Mouse (Mus musculus) adipocyte (in vitro differentiated cells): ENCODE data around the gene Tmem200b.

Source experiments
- DNase-seq: peaks from one replicate; pipeline ENCODE4 v3.0.0-alpha.2; 2016; ENCODE audit warnings: low spot score

Tmem200b gene

DNA sequence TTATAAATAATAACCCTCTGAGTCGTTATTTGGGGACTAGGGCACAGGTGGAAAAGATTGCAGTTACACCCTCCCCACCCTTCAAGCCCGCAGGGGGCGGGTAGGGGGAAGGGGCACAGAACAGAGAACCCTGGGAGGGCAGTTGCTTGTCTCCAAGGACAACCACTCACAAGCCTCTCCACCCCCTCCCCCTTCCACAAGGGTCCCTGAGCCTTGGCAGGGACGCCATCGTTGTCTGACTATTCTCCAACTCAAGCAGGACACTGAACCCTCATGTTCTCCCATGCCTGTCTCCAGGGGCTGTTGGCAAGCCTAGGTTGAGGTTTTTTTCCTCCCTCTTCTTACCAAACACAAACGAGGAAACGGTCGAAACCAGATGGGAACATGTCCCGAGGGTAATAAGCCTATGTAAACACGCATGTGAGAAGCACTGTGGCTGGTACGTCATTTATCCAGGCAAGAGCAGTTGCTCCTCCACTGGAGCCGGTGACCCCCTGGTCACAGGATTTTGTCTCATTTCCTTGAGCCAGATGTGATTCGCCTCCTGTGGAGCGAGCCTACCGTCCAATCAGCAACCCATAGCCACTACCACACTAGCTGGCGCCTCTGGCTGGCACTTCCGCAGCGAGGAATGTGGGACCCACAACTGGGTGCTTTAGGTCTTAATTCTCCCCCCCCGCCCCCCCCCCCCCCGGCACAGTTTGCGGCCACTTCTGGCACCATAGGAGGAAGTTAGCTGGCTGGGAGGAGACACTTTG, 11.2 kb upstream of the Tmem200b start:
- no peak for DNase-seq

DNA sequence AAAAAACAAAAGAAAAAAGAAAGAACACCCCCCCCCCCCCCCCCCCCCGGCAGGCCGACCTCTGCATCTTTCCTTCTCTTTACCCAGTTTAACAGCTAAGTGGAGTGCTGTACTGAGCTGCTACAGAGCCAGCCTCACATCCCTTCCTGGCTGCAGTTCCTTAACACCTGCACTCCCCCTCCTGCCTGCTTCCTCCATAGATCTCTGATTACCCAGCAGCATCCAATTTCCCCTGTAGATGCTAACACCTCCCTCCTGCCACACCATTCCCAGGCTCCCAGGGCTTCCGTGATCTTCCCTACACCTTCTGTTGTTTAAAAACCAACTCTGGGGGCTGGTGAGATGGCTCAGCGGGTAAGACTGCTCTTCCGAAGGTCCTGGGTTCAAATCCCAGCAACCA, 10.1 kb upstream of the Tmem200b start:
- no peak for DNase-seq

DNA sequence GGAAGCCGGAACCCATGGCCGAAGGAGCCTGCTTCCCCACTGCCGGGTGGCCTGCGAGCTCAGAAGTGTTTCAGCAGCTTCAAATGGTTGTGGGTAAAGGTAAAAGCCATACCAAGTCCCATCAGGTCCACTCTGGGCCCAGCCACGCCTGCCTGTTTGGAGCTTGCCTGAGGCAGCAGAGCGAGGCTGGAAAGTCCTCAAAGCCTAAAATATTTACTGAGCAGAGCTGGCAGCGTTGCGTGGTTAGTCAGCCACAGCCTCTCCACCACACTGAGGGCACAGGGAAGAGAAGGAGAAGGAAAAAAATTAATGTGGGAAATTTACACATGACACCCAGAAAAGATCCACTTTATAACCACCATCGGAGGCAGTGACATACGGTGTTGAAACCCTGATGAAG, 8.0 kb upstream of the Tmem200b start:
- DNase-seq: peak; percentile 26

DNA sequence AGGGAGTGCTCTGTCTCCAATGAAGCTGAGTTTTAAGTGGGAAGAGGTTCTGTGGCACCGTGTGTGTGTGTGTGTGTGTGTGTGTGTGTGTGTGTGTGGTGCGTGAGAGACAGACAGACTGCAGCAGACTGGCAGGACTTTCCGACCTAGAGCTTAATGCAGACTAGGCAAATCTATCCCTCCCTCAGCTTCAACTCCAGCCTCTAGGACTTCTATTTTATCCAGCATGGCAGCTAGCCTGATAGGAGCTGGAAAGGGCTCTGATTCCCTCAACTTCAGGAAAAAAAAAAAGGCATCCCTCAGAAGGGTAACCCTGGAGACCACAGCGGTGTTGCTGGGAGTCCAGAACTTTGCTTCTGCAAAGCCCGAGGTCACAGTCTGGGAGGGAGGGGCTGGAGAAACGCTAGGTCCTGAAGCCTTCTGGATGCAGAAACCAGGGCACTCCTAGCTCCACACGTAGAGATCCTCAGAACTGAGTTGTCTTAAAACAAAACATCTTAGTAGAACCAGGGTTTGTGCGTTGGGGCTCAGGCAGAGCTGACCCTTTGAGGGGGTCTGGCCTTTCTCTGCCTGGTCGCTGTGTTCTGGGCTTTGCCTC, 7.4 kb upstream of the Tmem200b start:
- peak; percentile 11 for DNase-seq

DNA sequence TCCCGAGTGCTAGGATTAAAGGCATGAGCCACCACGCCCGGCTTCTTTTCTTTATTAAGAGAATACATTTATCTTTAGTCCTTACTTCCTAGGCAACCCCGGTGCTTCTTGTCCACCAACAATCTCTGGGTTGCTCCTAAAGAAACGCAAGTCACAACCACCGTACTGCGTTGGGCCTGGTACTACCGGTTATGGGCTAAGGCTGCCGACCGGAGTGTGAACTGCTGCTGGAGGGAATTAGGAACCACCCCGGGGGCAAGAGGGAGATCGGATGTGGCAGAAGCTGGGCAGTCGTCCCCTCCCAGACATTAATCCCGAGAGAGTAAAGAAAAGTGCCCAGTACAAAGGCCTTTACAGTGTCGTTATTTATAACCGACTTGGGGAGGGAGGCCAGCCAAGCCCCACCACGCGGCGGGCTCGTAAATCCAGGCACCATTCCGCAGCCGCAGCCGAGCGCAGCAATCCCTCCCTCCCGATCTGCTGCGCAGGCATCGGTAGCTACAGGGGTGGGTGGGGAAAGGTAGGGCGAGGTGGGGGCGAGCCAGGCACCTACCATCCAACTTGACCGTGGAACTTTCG, 6.6 kb upstream of the Tmem200b start:
- DNase-seq: no peak

DNA sequence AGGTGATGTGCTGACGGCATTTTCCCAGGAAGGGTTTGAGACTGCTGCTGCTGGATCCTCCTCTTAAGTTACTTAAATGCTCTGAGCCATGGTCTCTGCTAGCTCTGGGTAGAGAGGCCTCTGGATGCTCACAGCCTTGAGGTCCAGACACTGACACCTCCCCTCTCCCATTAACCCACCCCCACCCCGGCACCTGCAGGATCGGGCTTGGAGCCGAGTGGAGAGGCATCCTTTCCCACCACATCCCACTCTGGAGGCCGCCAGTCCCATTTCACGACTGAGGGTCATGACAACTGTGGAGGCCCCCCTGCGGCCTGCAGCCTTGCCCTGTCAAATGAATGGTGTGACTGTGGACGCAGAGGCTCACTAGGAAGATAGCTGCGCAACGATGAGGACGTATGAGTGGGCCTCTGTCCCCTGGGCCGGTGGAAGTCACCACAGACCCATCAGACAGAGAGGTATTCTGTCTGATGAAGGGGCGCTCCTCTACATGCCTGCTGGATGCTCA, 5.7 kb upstream of the Tmem200b start:
- DNase-seq: no peak

DNA sequence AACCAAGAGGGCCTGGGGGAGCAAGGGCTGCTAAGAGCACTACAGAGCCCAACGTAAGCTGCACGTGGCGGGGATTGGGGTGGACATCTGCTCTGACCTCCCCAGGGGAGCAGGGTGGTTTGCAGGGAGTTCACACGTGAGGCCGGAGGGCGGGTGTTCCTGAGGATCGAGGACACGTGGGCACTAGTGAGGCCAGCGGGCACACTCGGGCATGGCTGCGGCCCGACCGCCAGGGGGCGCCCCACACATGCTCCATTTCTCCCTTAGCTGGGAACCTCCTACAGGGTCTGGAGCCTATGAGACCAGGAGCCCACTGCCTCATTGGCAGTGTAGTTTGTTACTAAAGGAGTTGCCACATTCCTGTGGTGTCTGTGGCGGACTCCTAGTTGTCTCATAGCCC, 5.1 kb upstream of the Tmem200b start:
- peak; percentile 22 for DNase-seq

DNA sequence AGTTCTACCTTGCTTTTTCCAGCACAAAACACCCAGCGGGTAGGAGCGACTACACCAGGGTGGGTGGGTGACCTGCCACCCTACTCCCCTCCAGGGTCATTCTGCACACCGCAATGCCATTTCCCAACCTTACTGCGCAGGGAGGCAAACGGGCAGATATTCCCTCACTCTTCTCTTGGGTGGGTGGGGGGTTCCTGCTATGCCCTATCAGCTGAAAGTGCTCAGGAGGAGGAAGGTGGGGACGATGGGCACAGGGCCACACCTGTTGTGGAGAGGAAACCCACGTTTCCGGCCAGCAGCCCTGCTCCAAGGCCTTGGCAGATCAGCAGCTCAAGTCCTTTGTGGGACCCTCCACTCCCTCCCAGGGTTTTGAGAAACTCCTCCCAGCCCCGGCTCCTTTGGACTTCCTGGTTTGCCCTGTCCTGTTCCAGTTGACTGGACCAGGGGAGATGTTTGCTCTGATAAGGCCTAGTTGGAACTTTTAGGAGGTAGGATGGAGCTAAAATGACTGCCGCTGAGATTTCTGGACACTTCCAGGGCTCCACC, 4.5 kb upstream of the Tmem200b start:
- DNase-seq: no peak

DNA sequence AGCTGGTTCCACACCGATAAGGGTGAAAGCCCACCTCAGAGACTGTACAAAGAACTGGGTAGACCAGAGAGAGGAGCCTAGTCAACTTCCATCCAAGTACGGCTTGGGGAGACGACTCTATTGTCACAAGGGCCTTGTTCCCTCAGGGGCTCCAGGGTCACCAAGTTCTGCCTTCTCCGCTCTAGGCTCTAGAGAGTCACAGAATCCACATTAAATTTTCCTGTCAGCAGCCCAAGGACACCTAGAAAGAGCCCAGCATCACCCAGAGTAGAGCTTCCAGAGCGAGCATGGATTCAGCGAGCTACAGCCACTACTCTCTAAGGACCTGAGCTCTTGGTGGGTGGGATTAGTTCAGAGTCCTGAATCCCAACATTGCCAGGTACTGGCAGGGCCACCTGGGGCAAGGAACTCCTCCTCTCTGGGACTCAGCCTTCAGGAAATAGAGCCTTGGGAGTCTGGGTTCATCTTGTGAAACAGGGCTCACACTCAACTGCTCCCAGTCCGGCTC, 3.5 kb upstream of the Tmem200b start:
- DNase-seq: no peak

DNA sequence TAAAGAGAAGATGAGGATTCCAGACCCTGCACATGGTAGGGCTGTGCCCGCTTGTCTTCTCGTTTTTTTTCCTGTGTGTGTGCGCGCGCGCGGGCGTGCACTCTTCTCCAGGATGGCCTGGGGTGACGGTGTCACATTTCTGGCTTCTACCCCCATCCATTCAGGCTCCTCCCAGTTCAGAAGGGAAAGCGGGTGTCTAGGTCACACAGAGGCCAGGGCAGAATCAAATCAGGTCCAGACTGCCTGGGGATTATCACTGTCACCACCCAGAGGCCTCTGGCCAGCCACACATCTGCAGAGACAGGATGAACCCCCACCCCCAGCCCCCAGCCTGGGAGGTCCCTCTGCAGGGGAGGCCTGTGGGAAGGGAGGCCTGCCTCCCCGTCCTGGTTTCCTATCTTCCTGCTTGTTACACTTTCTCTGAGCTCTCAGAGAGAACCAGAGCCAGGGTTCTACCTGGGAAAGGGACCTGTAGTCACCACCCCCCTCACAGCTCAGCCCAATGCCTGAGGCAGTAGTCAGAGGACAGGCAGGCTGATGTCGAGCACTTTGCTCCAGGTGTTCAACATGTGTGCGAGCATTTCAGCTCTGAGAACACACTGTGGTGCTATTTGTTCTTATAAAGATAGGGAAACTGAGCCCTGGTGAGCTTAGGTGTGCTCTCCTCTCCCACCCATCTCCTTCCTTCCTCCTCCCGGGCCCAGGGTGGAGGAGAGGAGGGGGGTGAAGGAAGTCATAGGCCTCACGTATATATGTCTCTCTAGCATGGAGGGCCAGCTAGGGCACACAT, 2.7 kb upstream of the Tmem200b start:
- no peak for DNase-seq

DNA sequence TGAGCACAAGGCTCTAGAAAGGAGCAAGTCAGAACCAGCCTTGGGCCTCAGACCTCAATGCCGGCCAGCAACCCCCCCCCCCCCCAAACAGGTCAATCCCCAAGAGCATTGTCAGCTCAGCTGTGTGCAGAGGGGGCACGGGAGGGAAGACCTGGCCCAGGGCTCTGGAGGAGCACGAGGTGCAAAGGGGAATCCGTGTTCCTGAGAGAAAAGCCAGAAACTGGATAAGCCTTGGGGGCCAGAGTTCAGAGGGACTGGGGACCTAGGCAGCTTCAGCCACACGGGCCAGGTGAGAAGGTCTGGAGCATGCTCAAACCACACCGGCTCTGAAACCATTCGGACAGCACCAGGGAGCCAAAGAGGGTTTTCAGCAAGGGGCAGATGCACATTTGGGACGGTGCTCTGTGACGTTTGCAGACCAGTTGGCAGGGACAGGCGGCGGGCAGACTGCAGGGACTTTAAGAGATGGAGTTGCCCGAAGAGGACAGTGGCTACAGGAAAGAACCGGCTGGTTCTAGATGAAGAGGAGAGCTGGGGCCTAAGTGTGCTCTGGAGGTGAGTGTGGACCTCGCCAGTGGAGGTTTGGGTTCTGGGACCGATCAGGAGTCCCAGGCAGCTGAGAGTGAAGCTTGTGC, 1.9 kb upstream of the Tmem200b start:
- DNase-seq: no peak

DNA sequence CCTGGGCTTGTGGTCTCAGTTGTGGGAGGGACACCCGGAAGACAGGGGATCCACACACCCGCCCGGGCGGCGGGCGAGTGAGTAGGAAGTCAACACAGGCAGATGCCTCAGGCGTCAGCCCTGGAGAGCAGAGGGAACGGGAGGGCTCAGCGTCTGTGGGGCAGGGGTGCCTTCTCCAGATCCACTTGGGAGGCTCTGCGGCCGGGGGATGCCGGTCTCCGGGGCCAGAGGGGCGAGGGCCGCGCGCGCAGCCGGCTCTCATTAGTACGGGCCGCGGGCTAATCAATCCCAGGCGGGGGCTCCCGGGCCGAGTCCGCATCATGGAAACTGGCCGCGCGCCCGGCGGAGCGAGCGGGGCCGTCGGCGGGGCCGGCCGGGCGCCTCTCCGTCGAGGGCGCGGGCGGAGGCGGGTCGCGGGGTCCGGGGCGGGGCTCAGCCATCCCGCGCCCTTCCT, 1.4 kb upstream of the Tmem200b start:
- DNase-seq: no peak

DNA sequence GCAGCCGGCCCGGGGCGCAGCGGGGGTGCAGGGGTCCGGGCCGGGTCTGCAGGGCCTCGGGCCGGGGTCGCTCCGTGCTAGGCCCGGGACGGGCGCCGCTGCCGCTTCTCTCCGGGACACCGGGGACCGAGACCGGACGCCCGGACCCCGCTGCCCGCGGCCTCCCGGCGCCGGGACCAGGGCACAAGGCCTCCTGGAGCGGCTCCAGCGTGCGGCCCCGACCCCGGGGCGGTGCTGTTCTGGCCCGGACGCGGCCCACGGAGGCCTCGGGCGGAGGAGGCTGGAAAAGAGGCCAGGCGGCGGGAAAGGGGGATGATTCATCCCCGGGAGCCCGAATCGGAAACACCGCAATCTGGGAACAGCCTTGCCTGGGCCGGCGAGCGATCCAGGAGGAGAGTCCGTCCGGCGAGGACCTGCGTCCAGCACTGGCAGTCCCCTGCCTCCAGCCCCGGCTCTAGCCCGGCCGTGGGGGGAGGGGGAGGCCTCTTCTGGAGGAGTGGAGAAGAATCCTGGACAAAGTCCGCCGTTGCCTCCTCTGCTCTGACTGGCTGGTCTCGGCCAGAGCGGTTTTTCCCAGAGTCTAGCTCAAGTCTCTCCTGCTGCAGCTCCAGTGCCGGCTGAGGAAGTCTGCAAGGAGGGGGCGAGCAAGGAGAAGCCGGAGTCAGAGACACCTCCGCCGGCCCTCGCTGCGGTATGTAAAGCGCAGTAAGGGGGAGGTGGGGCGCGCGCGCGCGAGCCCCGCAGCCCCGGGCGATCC, 798 bp upstream of the Tmem200b start:
- DNase-seq: no peak

DNA sequence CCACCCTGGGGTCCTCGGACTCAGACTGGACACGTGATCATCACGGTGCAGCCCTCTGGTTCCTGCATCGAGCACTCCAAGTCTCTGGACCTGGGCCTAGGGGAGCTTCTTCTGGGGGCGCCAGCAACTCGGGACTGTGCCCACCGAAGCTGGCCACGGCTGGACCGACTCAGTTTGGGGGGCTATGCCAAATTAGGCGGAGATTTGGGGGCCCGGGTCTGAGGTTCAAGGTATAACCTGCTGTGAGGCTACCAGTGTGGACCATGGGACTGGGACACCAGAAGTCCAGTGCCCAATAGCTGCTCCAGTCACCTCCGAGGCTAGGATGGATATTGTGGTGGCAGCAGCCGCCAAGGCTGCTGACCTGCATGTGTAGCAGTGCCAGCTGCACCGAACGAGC, 833 bp downstream of the Tmem200b start:
- no peak for DNase-seq

DNA sequence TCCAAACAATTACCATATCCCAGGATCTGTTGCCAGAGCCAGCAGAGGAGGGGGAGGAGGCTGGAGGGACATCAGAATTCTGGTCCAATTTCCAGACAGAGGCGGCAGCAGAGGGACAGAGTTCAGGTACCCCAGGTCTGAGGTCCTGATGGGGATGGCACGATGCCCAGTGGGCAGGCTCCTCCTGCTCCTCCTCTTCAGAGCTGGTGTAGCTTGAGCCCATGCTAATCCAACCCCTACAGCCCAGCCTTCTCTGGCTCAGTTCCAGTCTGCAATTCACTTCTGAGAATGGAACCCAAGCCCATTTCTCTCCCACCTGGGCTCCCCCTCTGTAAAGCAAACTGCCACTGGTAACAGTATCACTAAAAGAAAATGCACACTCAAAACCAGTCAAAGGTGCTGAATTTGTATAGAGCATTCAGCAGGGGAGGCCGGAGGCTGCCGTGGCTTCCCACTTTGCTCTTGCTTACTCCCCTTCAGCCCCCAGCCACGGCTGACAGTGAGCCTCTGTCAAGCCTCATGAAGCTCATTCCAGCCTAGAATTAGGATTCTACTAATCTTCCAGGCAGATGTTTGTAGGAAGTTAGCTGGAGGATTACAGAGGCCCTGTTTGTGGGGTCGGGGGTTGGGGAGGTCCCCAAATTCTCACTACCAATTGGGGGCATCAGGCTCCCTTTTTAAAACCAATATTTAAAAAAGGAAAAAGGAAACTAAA, 2.7 kb downstream of the Tmem200b start:
- DNase-seq: no peak

DNA sequence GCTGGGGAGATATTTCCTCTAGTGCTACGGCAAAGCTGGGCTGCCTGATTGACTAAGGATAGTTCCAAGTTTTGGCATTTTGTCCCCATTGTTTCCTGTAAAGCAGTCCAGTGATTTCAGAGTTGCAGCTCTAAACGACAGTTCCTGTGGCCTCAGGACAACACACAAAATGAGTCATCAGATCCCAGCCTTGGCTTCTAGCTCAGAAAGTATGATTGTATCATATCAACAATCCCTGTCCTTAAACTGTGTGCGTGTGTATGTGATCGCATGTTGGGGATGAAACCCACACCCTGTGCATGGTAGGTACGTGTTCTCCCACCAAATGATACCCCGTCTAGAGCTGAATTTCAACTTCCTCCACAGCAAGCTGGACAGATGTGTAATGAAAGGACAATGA, 7.6 kb downstream of the Tmem200b start:
- no peak for DNase-seq

DNA sequence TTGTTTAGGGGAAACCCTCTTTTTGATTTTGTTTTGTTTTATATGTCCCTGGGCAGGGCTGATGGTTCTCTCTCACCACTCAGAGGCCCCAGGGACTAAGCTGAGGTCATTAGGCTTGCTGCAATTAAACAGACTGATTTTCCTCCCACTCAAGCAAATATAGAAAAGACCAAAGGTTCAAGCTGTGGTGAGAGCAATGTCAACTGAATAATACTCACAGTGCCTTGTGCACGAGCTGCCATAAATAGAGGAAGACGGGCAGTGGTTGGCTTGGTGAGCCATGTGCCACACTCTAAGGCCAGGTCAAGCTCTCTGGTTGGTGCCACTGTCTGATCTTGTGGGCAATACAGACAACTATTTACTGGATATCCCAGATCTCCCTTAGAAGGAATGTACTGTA, 17.9 kb downstream of the Tmem200b start:
- DNase-seq: no peak

DNA sequence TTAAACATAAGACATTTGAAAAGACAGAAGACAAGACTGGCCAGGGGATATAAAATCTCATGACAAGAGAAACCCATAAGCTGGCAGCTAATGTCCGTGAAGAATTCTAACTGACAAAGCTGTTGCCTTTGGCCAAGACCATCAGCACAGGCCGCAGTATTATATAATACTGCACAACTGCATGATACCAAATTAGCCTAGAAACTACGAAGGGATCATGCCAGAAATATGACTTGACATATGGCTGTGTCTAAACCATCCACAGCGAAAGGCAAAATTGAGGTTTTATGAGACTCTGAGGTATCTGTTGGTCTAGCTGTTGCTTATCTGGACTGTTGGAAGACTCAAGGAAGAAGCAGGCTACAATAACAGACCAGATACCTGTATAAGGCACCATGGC, 19.3 kb downstream of the Tmem200b start:
- DNase-seq: no peak

DNA sequence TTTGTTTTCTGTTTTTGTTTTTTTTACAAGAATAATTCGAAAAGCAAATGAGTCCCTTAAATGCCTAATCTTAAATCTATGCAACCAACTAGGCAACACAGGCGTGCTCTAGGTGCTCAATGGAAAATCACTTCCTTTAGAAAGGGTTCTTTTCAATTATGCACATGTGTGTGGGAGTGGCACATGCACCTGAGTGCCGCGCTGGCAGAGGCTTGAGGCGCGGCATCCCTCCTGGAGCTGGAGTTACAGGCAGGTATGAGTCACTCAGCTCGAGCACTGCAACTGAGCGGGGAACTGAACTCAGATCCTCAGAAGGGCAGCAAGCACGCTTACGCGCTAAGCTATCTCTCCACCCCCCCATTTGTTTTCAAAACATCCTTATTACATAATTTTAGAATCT, 26.3 kb downstream of the Tmem200b start:
- no peak for DNase-seq

DNA sequence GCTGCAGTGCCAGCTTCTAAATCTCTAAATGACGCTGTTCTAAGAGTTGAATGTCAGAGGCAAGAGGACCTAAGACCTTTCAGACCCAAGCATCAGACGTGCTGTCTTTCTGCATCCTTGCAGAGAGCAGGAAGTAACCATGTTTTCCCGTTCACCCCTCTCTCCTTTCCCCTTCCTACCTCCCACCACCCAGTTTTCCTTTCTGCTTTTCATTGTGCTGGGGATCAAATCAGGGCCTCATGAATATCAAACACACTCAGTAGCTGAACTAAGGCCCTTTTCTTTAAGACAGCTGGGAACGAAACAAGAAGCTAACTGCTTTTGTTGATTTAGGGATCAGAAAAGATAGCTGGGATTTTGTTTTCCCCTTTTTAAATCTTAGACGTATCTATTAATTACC, 28.3 kb downstream of the Tmem200b start:
- no peak for DNase-seq
